Mouse (Mus musculus): ENCODE measurements around the gene Gm45062.

DNA sequence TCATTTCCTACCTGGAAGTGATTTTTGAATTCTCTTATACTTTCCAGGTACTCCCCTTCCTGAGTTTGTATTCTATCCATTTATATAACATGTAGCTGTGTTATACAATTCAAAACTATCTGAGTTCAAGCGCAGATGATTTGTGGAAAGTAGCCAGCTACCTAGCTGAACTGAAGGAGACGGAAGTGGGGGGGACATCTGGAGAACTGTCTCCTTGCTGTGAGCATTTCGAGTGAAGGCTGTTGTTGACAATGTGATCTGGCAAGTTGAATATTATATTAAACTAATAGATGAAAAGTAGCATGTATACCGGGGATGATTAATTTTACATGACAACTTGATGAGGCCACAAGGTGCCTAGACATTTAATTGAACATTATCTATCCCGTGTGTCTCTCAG, 196.3 kb downstream of the Gm45062 start:
- TF ChIP-seq CTCF (IDR thresholded peaks at IDR 0.05; ENCODE audit: low read depth): no peak
- TF ChIP-seq EP300 (IDR thresholded peaks at IDR 0.05; ENCODE audit: low read depth): no peak
